Mouse (Mus musculus) right cerebral cortex, postnatal 14 days (tissue): ENCODE results near the gene Fam162a.
"Not testable (repeated sequence)": the region's sequence is repeated elsewhere in the genome, so short reads cannot be mapped to it uniquely, and the experiment has no call there.

Experiments
- DNase-seq: peaks from one replicate; pipeline ENCODE4 v3.0.0; 2022

Fam162a gene

GRCm38 (mm10) chr16:36057933-36058475 lies 13.4 kb downstream of the Fam162a start:
- DNase-seq: no peak

- DNase-seq: no peak
Measured at GRCm38 (mm10) chr16:36056416-36056815, 15.0 kb downstream of the Fam162a start.

GRCm38 (mm10) chr16:36054920-36055319 lies 16.5 kb downstream of the Fam162a start:
- DNase-seq: no peak

GRCm38 (mm10) chr16:36053524-36054275 lies 17.7 kb downstream of the Fam162a start:
- DNase-seq: no peak

- no peak for DNase-seq
Measured at GRCm38 (mm10) chr16:36051491-36051890, 19.9 kb downstream of the Fam162a start.

GRCm38 (mm10) chr16:36047538-36047937 lies 23.9 kb downstream of the Fam162a start:
- DNase-seq: no peak

- DNase-seq: no peak
Measured at GRCm38 (mm10) chr16:36043964-36044363, 27.4 kb downstream of the Fam162a start.

GRCm38 (mm10) chr16:36043073-36043472 lies 28.3 kb downstream of the Fam162a start:
- no peak for DNase-seq

- DNase-seq: no peak
Measured at GRCm38 (mm10) chr16:36041625-36042020, 29.8 kb downstream of the Fam162a start.

GRCm38 (mm10) chr16:36040640-36041624 lies 30.5 kb downstream of the Fam162a start, which contains the start of gene Wdr5b:
TSS of gene Wdr5b (plus strand) at chr16:36041190.
- peak; percentile 86 for DNase-seq

- not testable (repeated sequence) for DNase-seq
Measured at GRCm38 (mm10) chr16:36028120-36028519, 43.3 kb downstream of the Fam162a start.

GRCm38 (mm10) chr16:36016335-36016734 lies 55.1 kb downstream of the Fam162a start:
- no peak for DNase-seq

GRCm38 (mm10) chr16:36008396-36008795 lies 63.0 kb downstream of the Fam162a start:
- DNase-seq: no peak

- DNase-seq: not testable (repeated sequence)
Measured at GRCm38 (mm10) chr16:35998852-35999251, 72.5 kb downstream of the Fam162a start.
